Mouse (Mus musculus): ENCODE results near the gene Stpg3.

The Stpg3 gene

DNA sequence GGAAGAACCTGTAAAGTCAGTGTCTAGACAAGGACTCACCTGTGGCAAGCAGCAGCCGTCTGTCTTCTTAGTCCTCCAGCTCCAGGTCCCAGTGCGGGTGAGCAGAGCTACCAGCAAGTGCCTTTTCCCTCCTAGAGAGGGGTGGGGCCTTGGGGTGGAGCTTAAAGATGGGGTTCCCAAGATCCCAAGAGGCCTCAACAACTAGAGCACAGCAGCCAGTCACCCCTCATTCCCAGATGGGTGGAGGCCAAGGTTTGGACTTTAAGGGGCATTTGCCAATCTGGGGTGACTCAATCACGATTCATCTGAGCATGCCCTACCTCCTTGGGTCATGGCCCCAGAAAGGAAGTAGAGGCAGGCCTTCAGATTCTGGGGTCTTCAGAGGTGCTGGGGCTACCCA, 25.3 kb upstream of the Stpg3 start:
- in situ Hi-C loops (cut with MboI; ENCODE audit: low pct_unique_long_range_greater_than_20kb in 1 of 2, low sequenced_read_pairs in 2 of 2, unreplicated experiment in 1 of 2), result no loop called here

DNA sequence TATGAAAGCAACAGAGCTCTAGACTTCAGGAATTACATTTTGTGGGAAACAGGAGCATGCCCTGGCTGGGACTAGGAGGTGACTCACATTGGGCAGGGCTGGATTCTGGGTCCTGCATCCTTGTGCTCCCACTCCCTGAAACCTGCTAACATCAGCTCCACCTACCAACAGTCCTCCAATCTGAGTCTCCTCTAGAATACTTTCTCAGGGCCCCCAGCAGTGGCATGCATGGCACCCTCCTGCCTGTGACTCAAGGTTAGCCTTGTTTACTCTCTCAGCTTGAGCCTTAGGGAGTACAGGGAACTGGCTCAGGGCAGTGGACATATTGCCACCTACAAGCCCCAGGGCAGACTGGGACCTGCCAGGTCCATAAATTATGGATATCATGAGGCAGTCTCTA, 23.7 kb upstream of the Stpg3 start:
- in situ Hi-C loops (cut with MboI; ENCODE audit: low pct_unique_long_range_greater_than_20kb in 1 of 2, low sequenced_read_pairs in 2 of 2, unreplicated experiment in 1 of 2), result no loop called here

GRCm38 (mm10) chr2:25237522-25237921, 23.1 kb upstream of the Stpg3 start:
- in situ Hi-C loops (cut with MboI; ENCODE audit: low pct_unique_long_range_greater_than_20kb in 1 of 2, low sequenced_read_pairs in 2 of 2, unreplicated experiment in 1 of 2), result no loop called here

DNA sequence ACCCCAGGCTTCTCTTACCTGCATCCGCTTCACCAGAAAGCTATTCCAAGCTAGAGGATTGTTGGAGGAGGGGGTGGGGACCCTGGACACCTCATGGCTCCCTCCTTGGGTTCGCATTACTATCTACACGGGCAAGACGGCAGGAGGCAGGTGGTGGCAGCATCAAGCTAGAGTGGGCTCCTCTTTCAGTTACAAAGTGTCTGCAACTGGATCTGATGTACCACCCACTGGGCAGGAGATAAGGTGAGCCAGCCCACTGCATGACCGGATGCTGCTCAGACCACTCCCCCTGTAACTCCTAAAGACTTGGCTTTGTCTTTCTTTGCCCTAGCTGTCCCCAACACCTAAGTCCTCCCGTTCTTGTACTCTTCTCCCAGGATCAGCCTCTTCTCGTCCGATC, 22.2 kb upstream of the Stpg3 start, which contains the start of gene Rnf224:
TSS of gene Rnf224 (minus strand) at position 174 of the 400 bp plus-strand sequence.
- in situ Hi-C loops (cut with MboI; ENCODE audit: low pct_unique_long_range_greater_than_20kb in 1 of 2, low sequenced_read_pairs in 2 of 2, unreplicated experiment in 1 of 2), result no loop called here

DNA sequence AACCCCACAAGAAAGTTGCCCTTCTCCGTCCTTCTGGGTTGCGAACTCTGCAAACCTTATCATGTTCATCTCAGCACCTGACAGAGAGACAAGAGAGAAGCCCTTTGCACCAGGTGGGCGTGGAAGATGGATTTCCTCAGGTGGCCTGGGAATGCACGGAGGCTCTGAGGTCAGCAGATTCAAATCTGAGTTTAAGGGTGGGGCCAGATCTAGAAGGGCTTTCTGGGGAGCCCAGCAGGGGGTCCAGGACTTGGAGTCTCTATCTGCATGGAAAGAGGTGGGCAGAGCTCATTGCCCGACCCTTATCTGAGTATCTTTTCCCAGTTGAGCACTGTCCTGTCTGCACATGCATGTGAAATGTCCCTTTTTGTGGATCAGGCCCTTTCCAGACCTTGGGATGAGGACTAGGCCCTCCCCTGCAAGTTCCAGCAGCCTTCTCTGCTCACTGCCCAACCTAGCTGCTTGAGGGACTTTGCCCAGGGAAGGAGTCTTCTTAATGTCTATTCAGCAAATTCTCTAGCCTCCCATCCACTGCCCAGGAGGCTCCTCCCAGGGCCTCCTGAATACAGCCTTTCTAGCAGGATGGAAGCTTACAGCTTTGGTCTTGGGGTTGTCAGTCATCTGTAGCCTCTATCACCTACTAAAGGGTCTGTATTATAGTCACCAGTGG, 20.2 kb upstream of the Stpg3 start:
- in situ Hi-C loops (cut with MboI; ENCODE audit: low pct_unique_long_range_greater_than_20kb in 1 of 2, low sequenced_read_pairs in 2 of 2, unreplicated experiment in 1 of 2), result no loop called here

GRCm38 (mm10) chr2:25234050-25234449, 19.6 kb upstream of the Stpg3 start, which contains the start of gene Slc34a3:
Gene Slc34a3 (minus strand): TSS chr2:25234364.
- in situ Hi-C loops (cut with MboI; ENCODE audit: low pct_unique_long_range_greater_than_20kb in 1 of 2, low sequenced_read_pairs in 2 of 2, unreplicated experiment in 1 of 2), result no loop called here

DNA sequence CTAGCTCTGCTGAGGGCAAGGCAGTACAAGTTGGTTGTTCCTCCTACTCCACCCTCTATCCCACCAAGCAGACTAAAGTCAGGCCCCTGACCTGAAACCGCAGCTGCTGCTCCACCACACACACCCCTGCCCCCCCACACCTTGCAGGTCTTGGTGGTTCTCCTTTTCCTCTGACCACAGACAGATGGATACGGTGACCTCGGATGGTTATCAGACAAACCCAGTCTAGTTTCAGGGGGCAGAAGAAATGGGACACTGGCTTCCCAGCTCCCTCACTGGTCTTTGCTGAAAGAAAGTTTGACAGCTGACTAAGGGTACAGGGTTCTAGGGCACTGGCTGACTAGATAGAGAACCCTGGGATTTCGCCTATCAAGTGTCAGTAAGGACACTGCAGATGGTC, 19.0 kb upstream of the Stpg3 start:
- in situ Hi-C loops (cut with MboI; ENCODE audit: low pct_unique_long_range_greater_than_20kb in 1 of 2, low sequenced_read_pairs in 2 of 2, unreplicated experiment in 1 of 2), result no loop called here

DNA sequence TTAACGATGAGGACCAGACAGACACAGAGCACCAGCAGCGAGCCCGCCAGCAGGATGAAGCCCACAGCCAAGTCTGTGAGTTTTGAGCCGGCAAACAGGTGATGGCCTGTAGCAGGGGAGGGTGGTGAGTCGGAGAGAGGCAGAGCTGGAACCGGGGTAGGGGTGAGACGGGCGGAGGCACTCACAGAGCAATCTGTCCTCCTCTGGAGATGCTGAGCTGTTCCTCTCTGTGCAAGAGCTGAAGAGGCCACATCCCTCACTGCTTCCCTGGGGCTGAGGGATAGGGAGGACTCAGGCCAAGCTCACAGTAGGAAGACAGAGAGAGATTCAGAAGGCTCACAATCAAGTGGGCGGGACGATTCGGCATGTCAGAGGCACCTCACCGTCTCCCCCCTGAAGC, 16.6 kb upstream of the Stpg3 start:
- in situ Hi-C loops (cut with MboI; ENCODE audit: low pct_unique_long_range_greater_than_20kb in 1 of 2, low sequenced_read_pairs in 2 of 2, unreplicated experiment in 1 of 2), result no loop called here

DNA sequence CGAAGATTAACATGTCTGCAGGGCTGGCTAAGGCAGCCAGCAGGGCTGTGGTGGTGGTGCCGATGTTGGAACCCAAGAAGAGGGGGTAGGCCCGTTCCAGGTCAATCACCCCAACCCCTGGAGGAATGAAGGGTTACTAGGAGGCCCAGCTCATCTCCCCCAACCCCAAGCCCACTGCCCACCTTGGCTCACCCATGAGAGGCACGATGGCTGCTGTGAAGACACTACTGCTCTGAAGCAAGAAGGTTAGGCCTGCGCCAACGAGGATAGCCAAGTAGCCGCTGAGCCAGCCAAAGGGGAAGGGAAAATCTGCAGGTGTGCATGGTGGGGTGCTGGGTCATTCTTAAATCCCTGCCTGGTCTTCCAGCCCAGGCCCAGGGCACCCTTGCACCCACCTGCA, 16.1 kb upstream of the Stpg3 start:
- in situ Hi-C loops (cut with MboI; ENCODE audit: low pct_unique_long_range_greater_than_20kb in 1 of 2, low sequenced_read_pairs in 2 of 2, unreplicated experiment in 1 of 2), result no loop called here

DNA sequence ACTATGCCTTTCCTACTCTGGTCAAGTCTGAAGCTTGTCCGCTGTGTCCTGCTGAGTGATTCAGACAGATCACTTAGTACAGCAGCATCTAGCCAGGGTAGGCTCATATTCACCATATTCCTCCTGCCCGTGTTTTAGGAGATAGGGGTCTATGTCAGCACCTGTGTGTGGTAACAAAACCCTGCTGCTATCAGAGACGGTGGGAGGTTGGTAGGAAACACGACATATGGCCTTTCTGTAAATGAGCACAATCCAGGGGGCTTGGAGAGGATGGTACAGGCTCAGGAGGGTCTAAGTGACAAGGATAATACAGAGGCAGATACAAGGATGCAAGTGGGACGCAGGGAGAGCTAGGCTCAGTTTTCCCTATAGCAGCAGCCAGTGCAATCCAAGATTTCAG, 15.1 kb upstream of the Stpg3 start:
- in situ Hi-C loops (cut with MboI; ENCODE audit: low pct_unique_long_range_greater_than_20kb in 1 of 2, low sequenced_read_pairs in 2 of 2, unreplicated experiment in 1 of 2), result no loop called here

- in situ Hi-C loops (cut with MboI; ENCODE audit: low pct_unique_long_range_greater_than_20kb in 1 of 2, low sequenced_read_pairs in 2 of 2, unreplicated experiment in 1 of 2), result no loop called here
These were observed 14.6 kb upstream of the Stpg3 start for GRCm38 (mm10) chr2:25228995-25229530.

GRCm38 (mm10) chr2:25228431-25228889, 14.0 kb upstream of the Stpg3 start:
- in situ Hi-C loops (cut with MboI; ENCODE audit: low pct_unique_long_range_greater_than_20kb in 1 of 2, low sequenced_read_pairs in 2 of 2, unreplicated experiment in 1 of 2), result no loop called here

GRCm38 (mm10) chr2:25227406-25227805, 13.0 kb upstream of the Stpg3 start:
- in situ Hi-C loops (cut with MboI; ENCODE audit: low pct_unique_long_range_greater_than_20kb in 1 of 2, low sequenced_read_pairs in 2 of 2, unreplicated experiment in 1 of 2), result no loop called here

DNA sequence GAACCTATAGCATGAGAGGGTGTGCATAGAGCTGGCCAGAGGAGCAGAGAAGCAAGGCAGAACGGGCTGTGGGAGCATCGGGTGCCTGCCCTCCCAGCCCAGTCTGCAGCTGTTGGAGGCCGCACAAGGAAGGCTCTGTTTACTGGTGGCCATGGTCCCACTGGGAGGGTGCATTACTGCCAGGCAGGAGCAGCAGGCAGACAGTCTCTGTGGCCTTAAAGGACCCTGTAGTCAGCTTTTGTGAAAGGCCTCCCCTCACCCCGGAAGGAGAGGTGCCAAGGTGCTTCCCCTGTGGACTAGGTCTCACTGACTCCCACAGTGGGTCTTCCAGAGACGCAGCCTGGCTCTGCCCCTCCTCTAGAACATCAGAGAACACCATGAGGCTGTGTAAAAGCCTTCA, 12.4 kb upstream of the Stpg3 start:
- in situ Hi-C loops (cut with MboI; ENCODE audit: low pct_unique_long_range_greater_than_20kb in 1 of 2, low sequenced_read_pairs in 2 of 2, unreplicated experiment in 1 of 2), result no loop called here

GRCm38 (mm10) chr2:25225811-25226379, 11.5 kb upstream of the Stpg3 start:
- in situ Hi-C loops (cut with MboI; ENCODE audit: low pct_unique_long_range_greater_than_20kb in 1 of 2, low sequenced_read_pairs in 2 of 2, unreplicated experiment in 1 of 2), result no loop called here

DNA sequence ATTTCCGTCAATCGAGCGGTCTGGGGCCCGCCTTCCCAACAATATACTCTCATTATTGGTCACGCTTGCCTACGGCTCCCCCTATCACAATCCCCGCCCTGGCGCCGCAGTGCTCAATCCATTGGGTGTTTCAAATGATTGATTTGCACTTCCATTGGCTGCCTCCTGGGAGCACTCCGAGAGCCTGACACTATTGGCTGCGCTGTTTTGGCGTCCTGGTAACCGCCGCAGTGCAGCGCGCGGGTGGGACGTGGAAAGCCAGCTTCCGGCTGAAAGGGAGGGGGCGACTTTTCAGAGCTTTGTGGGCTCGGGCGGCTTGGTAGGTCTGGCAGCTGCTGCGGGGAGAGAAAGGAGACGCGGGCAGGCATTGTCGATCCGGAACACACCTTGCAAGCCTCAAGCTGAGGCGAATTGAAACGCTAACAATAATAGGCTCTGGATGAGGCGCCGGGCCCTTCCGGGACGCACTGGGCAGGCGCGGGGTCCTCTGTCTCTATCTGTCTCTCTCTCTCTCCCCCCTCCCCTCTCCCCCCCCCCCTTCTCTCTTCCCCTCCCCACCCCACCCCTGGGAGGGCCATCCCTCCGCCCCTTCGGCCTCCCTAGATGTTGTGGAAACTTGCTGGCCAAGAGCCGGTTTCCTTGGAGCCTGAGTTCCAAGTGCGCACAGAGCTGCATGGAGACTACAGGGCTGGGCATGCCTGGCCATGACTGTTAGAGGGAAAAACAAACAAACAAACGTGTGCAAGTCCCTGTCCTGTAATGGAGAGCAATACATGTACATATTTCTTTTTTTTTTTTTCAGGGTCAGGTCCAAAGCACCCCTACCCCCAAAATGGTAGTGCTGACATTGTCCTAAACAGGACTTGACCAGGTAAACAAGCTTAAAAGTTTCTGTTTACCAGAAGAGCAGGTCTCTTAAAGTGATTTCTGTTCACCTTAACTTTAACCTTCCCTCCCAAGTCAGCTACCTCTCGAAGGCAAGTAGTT, 10.6 kb upstream of the Stpg3 start:
- in situ Hi-C loops (cut with MboI; ENCODE audit: low pct_unique_long_range_greater_than_20kb in 1 of 2, low sequenced_read_pairs in 2 of 2, unreplicated experiment in 1 of 2), result no loop called here

- in situ Hi-C loops (cut with MboI; ENCODE audit: low pct_unique_long_range_greater_than_20kb in 1 of 2, low sequenced_read_pairs in 2 of 2, unreplicated experiment in 1 of 2), result no loop called here
These were observed 10.0 kb upstream of the Stpg3 start, which contains the start of gene Tubb4b for GRCm38 (mm10) chr2:25224492-25224765. Gene Tubb4b (minus strand): TSS chr2:25224702.

GRCm38 (mm10) chr2:25223681-25224491, 9.4 kb upstream of the Stpg3 start:
- in situ Hi-C loops (cut with MboI; ENCODE audit: low pct_unique_long_range_greater_than_20kb in 1 of 2, low sequenced_read_pairs in 2 of 2, unreplicated experiment in 1 of 2), result no loop called here
